Mouse (Mus musculus) neural tube, embryonic 14.5 days (tissue): ENCODE measurements around the gene 1700021F05Rik. TPM values are rescaled to one million over a fixed set of nuclear protein-coding genes. Genes with fewer than 3 reads are reported as not detected.

Experiments used
- polyA plus RNA-seq: library from polyadenylated mRNA; unstranded; fragments of >200 nt; fragmentation: Nextera tagmentation; extraction: Ambion mirVana; gene quantifications from 2 replicates; pipeline ENCODE4 v1.2.1, GENCODE M21; 2014

The 1700021F05Rik gene
- polyA plus RNA-seq, 1 experiment from 2014 or later = 76.5 TPM

Other genes with a start within 250 kb of the 1700021F05Rik start
- 3.7 and 3.8 TPM in 2 replicates for gene Bend3, start 62.2 kb downstream of the 1700021F05Rik start, polyA plus RNA-seq
- gene Gm9803, start 16.9 kb downstream of the 1700021F05Rik start, polyA plus RNA-seq = 17.9 and 26.8 TPM in 2 replicates
- gene Cd24a, start 37.3 kb upstream of the 1700021F05Rik start, polyA plus RNA-seq = 1,170 and 1,195 TPM in 2 replicates